Mouse (Mus musculus): ENCODE data around the gene Meis1. TPM values are rescaled to one million over a fixed set of nuclear protein-coding genes. Genes with fewer than 3 reads are reported as not detected.

The Meis1 gene
- polyA plus RNA-seq, 1 experiment, result 7.8 TPM

- no peak overlapping the region for H3K27ac ChIP-seq (ENCODE audit: control insufficient read depth, insufficient read depth, low read depth, low read length, poor library complexity)
- H3K4me1 ChIP-seq (ENCODE audit: control insufficient read depth, insufficient read depth, low read length), result no peaks in the 10 kb centered on the region
- 29% methylated on average over 3 of the region's 3 CpGs for WGBS
- TF ChIP-seq POLR2A (IDR thresholded peaks at IDR 0.05; ENCODE audit: borderline replicate concordance, control insufficient read depth, low read depth, low read length), result no peak
- no peak for TF ChIP-seq CTCF (IDR thresholded peaks at IDR 0.05; ENCODE audit: control insufficient read depth, insufficient read depth, low read length)
- H3K4me3 ChIP-seq (replicated peaks; ENCODE audit: control insufficient read depth, low read depth, low read length), result no peak overlapping the region
These were observed 12.7 kb downstream of the Meis1 start for GRCm38 (mm10) chr11:19005913-19006693.

- Histone ChIP-seq H3K4me3 (replicated peaks; ENCODE audit: control insufficient read depth, low read depth, low read length) (no peak overlapping the region), H3K27ac (ENCODE audit: control insufficient read depth, insufficient read depth, low read depth, low read length, poor library complexity) (no peak overlapping the region), H3K4me1 (ENCODE audit: control insufficient read depth, insufficient read depth, low read length) (no peaks in the 10 kb centered on the region)
- no peak for TF ChIP-seq CTCF (IDR thresholded peaks at IDR 0.05; ENCODE audit: control insufficient read depth, insufficient read depth, low read length)
- no peak for TF ChIP-seq POLR2A (IDR thresholded peaks at IDR 0.05; ENCODE audit: borderline replicate concordance, control insufficient read depth, low read depth, low read length)
- WGBS, result 59% methylated on average over 9 of the region's 9 CpGs
These were observed 13.5 kb downstream of the Meis1 start for GRCm38 (mm10) chr11:19005007-19005912.

DNA sequence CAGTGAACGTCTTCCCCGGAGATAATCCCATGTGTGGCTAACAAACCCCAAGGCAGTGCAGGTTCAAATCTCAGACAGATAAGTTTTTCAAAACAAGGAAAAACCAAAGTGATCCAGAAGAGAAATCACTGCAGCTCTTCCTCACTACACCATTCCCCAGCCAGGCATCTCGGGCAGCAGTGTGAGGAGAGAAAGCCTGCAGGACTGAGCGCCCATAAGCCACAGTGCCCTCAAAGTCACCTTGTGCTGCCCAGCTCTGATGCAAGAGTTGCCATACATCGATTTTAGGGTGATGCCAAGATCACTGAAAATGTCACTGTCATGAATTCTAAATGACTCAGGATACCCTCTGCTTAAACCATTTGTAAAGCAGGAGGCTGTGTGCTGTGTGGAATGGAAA is 15.7 kb downstream of the Meis1 start:
- no peak overlapping the region for H3K4me3 ChIP-seq (replicated peaks; ENCODE audit: control insufficient read depth, low read depth, low read length)
- H3K4me1 ChIP-seq (ENCODE audit: control insufficient read depth, insufficient read depth, low read length), result no peaks in the 10 kb centered on the region
- 50% methylated on average over 5 of the region's 5 CpGs for WGBS

DNA sequence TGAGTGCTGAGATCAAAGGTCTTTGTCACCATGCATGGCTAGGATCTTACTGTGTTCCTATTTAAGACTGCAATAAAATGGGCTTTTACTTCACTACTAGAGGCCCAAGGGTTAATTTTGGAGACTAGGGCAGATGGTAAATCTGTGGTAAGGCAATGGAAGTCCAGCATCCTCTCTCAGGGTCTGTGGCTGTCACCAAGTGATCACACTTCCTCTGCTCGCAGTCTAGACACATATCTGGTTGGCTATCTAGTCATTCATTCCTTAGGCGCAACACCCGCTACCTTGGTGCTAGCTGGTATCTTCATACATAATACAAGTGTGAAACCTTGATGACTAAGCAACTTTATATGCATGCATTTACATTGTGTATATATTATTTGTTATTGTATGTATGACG is 22.0 kb downstream of the Meis1 start:
- 54% methylated on average over 4 of the region's 4 CpGs for WGBS
- Histone ChIP-seq H3K4me3 (replicated peaks; ENCODE audit: control insufficient read depth, low read depth, low read length) (no peak overlapping the region), H3K27ac (ENCODE audit: control insufficient read depth, insufficient read depth, low read depth, low read length, poor library complexity) (no peak overlapping the region), H3K4me1 (ENCODE audit: control insufficient read depth, insufficient read depth, low read length) (no peaks in the 10 kb centered on the region; the same call in 1 of the 2 replicates)
- TF ChIP-seq POLR2A (IDR thresholded peaks at IDR 0.05; ENCODE audit: borderline replicate concordance, control insufficient read depth, low read depth, low read length) (no peak), CTCF (IDR thresholded peaks at IDR 0.05; ENCODE audit: control insufficient read depth, insufficient read depth, low read length) (no peak)

More for the DNA sequence above, 15.7 kb downstream of the Meis1 start:
- TF ChIP-seq CTCF (IDR thresholded peaks at IDR 0.05; ENCODE audit: control insufficient read depth, insufficient read depth, low read length), result no peak
- TF ChIP-seq POLR2A (IDR thresholded peaks at IDR 0.05; ENCODE audit: borderline replicate concordance, control insufficient read depth, low read depth, low read length), result no peak
- H3K27ac ChIP-seq (ENCODE audit: control insufficient read depth, insufficient read depth, low read depth, low read length, poor library complexity), result no peak overlapping the region

DNA sequence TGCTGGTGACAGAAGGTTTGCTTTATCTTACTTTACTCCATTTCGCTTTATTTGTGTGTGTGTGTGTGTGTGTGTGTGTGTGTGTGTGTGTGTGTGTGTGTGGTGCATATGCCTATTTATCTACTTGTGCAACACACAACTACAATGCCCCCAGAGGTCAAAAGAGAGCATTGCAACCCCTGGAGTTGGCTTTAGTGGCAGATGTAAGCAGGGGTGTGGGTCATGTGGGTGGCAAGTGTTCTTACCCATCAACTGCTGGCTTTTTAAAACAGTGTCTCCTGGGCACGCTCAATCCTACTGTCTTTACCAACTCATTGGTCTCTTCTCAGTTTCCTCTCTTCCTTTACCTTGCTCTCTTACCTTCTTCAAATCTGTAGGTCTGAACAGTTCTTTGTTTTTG is 22.5 kb downstream of the Meis1 start:
- H3K4me1 ChIP-seq (ENCODE audit: control insufficient read depth, insufficient read depth, low read length), result no peaks in the 10 kb centered on the region; the same call in 1 of the 2 replicates
- H3K4me3 ChIP-seq (replicated peaks; ENCODE audit: control insufficient read depth, low read depth, low read length), result no peak overlapping the region
- 87% methylated on average over 2 of the region's 2 CpGs for whole genome bisulfite sequencing
- H3K27ac ChIP-seq (ENCODE audit: control insufficient read depth, insufficient read depth, low read depth, low read length, poor library complexity), result no peak overlapping the region
- TF ChIP-seq POLR2A (IDR thresholded peaks at IDR 0.05; ENCODE audit: borderline replicate concordance, control insufficient read depth, low read depth, low read length), result no peak
- no peak for TF ChIP-seq CTCF (IDR thresholded peaks at IDR 0.05; ENCODE audit: control insufficient read depth, insufficient read depth, low read length)

DNA sequence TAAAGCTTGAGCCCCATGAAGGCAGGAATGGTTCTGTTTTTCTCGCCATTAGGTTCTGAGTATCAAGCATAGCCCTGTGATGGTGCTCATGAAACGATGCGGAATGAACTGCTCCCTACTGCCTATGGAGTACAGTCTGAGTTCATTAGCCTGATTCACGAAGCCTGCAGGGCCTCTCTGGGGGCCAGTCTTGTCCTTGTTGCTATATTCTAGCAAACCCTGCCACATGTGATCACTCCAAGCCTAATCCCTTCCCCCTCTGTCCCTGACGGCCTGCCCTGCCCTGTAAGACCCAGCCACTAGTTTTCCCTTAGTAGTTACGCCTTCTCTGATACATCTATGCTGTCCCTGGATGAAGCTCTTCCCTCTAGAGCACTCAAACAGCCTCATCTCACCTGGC is 26.0 kb downstream of the Meis1 start:
- Histone ChIP-seq H3K4me1 (ENCODE audit: control insufficient read depth, insufficient read depth, low read length) (no peaks in the 10 kb centered on the region; the same call in 1 of the 2 replicates), H3K4me3 (replicated peaks; ENCODE audit: control insufficient read depth, low read depth, low read length) (no peak overlapping the region), H3K27ac (ENCODE audit: control insufficient read depth, insufficient read depth, low read depth, low read length, poor library complexity) (no peak overlapping the region)
- 70% methylated on average over 6 of the region's 6 CpGs for WGBS
- TF ChIP-seq POLR2A (IDR thresholded peaks at IDR 0.05; ENCODE audit: borderline replicate concordance, control insufficient read depth, low read depth, low read length), result no peak
- no peak for TF ChIP-seq CTCF (IDR thresholded peaks at IDR 0.05; ENCODE audit: control insufficient read depth, insufficient read depth, low read length)

- Histone ChIP-seq H3K27ac (ENCODE audit: control insufficient read depth, insufficient read depth, low read depth, low read length, poor library complexity) (no peak overlapping the region), H3K4me3 (replicated peaks; ENCODE audit: control insufficient read depth, low read depth, low read length) (no peak overlapping the region), H3K4me1 (ENCODE audit: control insufficient read depth, insufficient read depth, low read length) (no peaks in the 10 kb centered on the region)
- no peak for TF ChIP-seq CTCF (IDR thresholded peaks at IDR 0.05; ENCODE audit: control insufficient read depth, insufficient read depth, low read length)
- TF ChIP-seq POLR2A (IDR thresholded peaks at IDR 0.05; ENCODE audit: borderline replicate concordance, control insufficient read depth, low read depth, low read length), result no peak
- WGBS, result 79% methylated on average over 6 of the region's 6 CpGs
These were observed 28.5 kb downstream of the Meis1 start for GRCm38 (mm10) chr11:18990244-18990677.

DNA sequence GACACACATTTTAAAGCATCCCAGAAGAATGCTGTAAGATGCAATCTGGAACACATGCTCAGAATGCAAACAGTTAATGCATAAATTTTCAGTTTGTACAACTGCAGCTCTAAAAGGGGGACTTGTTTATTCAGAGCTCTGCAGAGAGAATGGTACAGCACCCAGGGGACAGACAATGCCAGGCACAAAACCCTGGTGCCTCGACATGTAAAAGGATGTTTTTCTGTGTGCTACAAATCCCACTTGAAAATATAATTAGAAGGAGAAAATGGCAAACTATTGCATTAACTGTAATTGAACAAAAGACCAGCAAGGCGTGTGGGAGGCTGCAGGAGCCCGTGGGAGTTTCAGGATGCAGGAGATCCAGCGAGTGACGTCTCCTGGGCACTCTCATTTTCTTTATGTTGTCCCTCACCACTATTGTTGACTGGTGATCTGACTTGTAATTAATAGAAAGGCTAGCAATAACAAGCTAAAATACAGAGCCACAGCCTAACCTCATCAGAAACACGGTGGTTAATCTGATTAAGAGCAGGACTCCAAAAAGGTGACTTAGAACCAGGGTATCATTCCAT is 29.0 kb downstream of the Meis1 start:
- no peak overlapping the region for H3K4me3 ChIP-seq (replicated peaks; ENCODE audit: control insufficient read depth, low read depth, low read length)
- H3K4me1 ChIP-seq (ENCODE audit: control insufficient read depth, insufficient read depth, low read length), result no peaks in the 10 kb centered on the region
- TF ChIP-seq POLR2A (IDR thresholded peaks at IDR 0.05; ENCODE audit: borderline replicate concordance, control insufficient read depth, low read depth, low read length) (no peak), CTCF (IDR thresholded peaks at IDR 0.05; ENCODE audit: control insufficient read depth, insufficient read depth, low read length) (no peak)
- H3K27ac ChIP-seq (ENCODE audit: control insufficient read depth, insufficient read depth, low read depth, low read length, poor library complexity), result no peak overlapping the region
- WGBS, result 70% methylated on average over 6 of the region's 6 CpGs

Data from bone marrow, adult 2 months (tissue).